Mouse (Mus musculus) C2C12 (cell line): ENCODE results near the gene Dppa3. TPM values are rescaled to one million over a fixed set of nuclear protein-coding genes. Genes with fewer than 3 reads are reported as not detected.

Experiments
- H3K27me3 ChIP-seq: one replicate; pipeline ENCODE4 v1.6.1; 2011; ENCODE audit not compliant: control insufficient read depth, insufficient read depth, insufficient read length
- H3K36me3 ChIP-seq: one replicate; pipeline ENCODE4 v1.6.1; 2011; ENCODE audit not compliant: control insufficient read depth, insufficient read depth
- H3K4me3 ChIP-seq: one replicate; pipeline ENCODE4 v1.5.1; 2011; ENCODE audit warnings: mild to moderate bottlenecking, control low read depth; ENCODE audit not compliant: poor library complexity, insufficient read depth, severe bottlenecking
- H3K79me2 ChIP-seq: one replicate; pipeline ENCODE4 v1.6.1; 2011; ENCODE audit not compliant: control insufficient read depth, insufficient read depth
- H3K79me3 ChIP-seq: one replicate; pipeline ENCODE4 v1.6.1; 2011; ENCODE audit warnings: low read depth, control low read depth
- H3ac ChIP-seq: one replicate; pipeline ENCODE3; 2011; ENCODE audit warnings: low read depth; ENCODE audit not compliant: control insufficient read depth, insufficient read length
- CEBPB ChIP-seq: IDR thresholded peaks from one replicate; pipeline ENCODE4 v1.6.1; 2011; ENCODE audit warnings: low read depth, mild to moderate bottlenecking, control low read depth, moderate library complexity
- CTCF ChIP-seq: IDR thresholded peaks from one replicate; pipeline ENCODE4 v1.5.1; 2011; ENCODE audit not compliant: control insufficient read depth, insufficient read depth, insufficient read length
- FOSL1 ChIP-seq: IDR thresholded peaks from one replicate; pipeline ENCODE4 v1.8.0; 2011; ENCODE audit warnings: mild to moderate bottlenecking, low read length; ENCODE audit not compliant: poor library complexity, insufficient read depth, severe bottlenecking
- MAX ChIP-seq: IDR thresholded peaks from one replicate; pipeline ENCODE4 v1.6.1; 2011; ENCODE audit warnings: mild to moderate bottlenecking, control low read depth
- MYOD1 ChIP-seq: IDR thresholded peaks from one replicate; pipeline ENCODE4 v1.6.1; 2011; ENCODE audit warnings: low read depth; ENCODE audit not compliant: control insufficient read depth, insufficient read length
- MYOG ChIP-seq: IDR thresholded peaks from one replicate; pipeline ENCODE4 v1.6.1; 2011; ENCODE audit not compliant: control insufficient read depth, insufficient read length; ENCODE audit errors: extremely low read depth
- USF1 ChIP-seq: IDR thresholded peaks from one replicate; pipeline ENCODE4 v1.6.1; 2011; ENCODE audit warnings: low read depth, mild to moderate bottlenecking, control low read depth, moderate library complexity
- polyA plus RNA-seq: library from polyadenylated mRNA; unstranded; fragments of >200 nt; fragmentation: generic; extraction: Trizol; gene quantifications from one replicate; pipeline ENCODE4 v1.2.1, GENCODE M21; 2012; ENCODE audit warnings: missing spikeins

Dppa3 gene
- polyA plus RNA-seq, 1 experiment: not detected

GRCm38 (mm10) chr6:122598014-122598413 lies 28.2 kb upstream of the Dppa3 start:
- Histone ChIP-seq H3K27me3 (no peaks in the 10 kb centered on the region), H3K36me3 (no peaks in the 10 kb centered on the region), H3K79me2 (no peaks in the 10 kb centered on the region), H3ac (no peak overlapping the region), H3K79me3 (no peaks in the 10 kb centered on the region), H3K4me3 (no peak overlapping the region)
- TF ChIP-seq CTCF (no peak), MAX (no peak), FOSL1 (no peak), MYOD1 (no peak), USF1 (no peak), MYOG (no peak), CEBPB (no peak)

DNA sequence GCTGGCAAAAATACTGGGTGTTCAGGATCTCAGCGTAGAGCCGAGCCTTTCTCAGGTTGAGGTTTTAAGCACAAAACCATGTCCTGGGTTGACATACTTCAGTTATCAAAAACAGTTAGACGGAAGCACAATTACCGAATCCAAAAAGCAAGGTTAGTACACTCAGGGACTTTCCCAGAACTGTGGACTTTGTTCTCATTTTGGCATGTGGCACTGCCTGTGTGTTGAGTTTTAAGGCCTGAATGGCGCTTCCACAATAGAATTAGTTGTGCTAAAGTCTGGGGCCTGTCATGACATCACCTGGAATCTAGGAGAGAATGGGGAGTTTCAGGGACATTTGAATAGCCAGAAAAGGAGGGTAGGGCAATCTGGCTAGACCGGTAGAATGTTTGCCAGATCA lies 27.8 kb upstream of the Dppa3 start:
- no peaks in the 10 kb centered on the region for H3K79me2 ChIP-seq
- H3ac ChIP-seq: no peak overlapping the region
- H3K36me3 ChIP-seq: no peaks in the 10 kb centered on the region
- no peaks in the 10 kb centered on the region for H3K79me3 ChIP-seq
- no peak overlapping the region for H3K4me3 ChIP-seq
- TF ChIP-seq USF1 (no peak), FOSL1 (no peak), MYOD1 (no peak), CTCF (no peak), CEBPB (no peak), MYOG (no peak), MAX (no peak)
- H3K27me3 ChIP-seq: no peaks in the 10 kb centered on the region

GRCm38 (mm10) chr6:122599054-122599737 lies 27.0 kb upstream of the Dppa3 start:
- no peak for TF ChIP-seq MAX
- no peak for TF ChIP-seq FOSL1
- no peak for TF ChIP-seq CTCF
- no peak for TF ChIP-seq MYOG
- TF ChIP-seq MYOD1: no peak
- TF ChIP-seq CEBPB: no peak
- no peak for TF ChIP-seq USF1
- H3ac ChIP-seq: no peak overlapping the region
- H3K79me3 ChIP-seq: no peaks in the 10 kb centered on the region
- no peaks in the 10 kb centered on the region for H3K36me3 ChIP-seq
- no peaks in the 10 kb centered on the region for H3K79me2 ChIP-seq
- H3K27me3 ChIP-seq: no peaks in the 10 kb centered on the region
- H3K4me3 ChIP-seq: no peak overlapping the region

- TF ChIP-seq MYOD1 (no peak), CEBPB (no peak), CTCF (no peak), USF1 (no peak), MAX (no peak), MYOG (no peak), FOSL1 (no peak)
- Histone ChIP-seq H3ac (no peak overlapping the region), H3K36me3 (no peaks in the 10 kb centered on the region), H3K27me3 (no peaks in the 10 kb centered on the region), H3K4me3 (no peak overlapping the region), H3K79me3 (no peaks in the 10 kb centered on the region), H3K79me2 (no peaks in the 10 kb centered on the region)
Observed at GRCm38 (mm10) chr6:122600066-122600646, 26.1 kb upstream of the Dppa3 start.

DNA sequence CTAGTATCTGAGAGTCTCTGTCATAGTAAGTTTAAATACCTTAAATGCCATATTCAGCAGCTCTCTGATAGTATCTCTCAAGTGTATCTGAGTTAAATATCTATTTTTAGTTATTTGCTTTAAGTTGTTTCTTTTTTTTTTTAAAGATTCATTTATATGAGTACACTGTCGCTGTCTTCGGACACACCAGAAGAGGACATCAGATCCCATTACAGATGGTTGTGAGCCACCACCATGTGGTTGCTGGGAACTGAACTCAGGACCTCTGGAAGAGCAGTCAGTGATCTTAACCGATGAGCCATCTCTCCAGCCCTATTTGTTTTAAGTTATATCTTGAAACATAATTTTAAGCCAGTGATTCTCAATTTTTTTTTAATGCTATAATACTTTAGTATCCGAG lies 25.2 kb upstream of the Dppa3 start:
- TF ChIP-seq MYOG (no peak), MYOD1 (no peak), USF1 (no peak), CTCF (no peak), FOSL1 (no peak), CEBPB (no peak), MAX (no peak)
- no peaks in the 10 kb centered on the region for H3K79me3 ChIP-seq
- H3ac ChIP-seq: no peak overlapping the region
- H3K27me3 ChIP-seq: no peaks in the 10 kb centered on the region
- no peaks in the 10 kb centered on the region for H3K79me2 ChIP-seq
- H3K36me3 ChIP-seq: no peaks in the 10 kb centered on the region
- H3K4me3 ChIP-seq: no peak overlapping the region
